Mouse (Mus musculus): ENCODE measurements at regions not wholly inside any gene's neighbourhood (a gene's known extent, or its start where the extent isn't known, plus 50 kb on each side); places are given as distances from the start of the nearest gene placed in this dataset.

- TF ChIP-seq CTCF (IDR thresholded peaks at IDR 0.05; ENCODE audit: control insufficient read depth, insufficient read depth, insufficient read length) = no peak
- TF ChIP-seq MAX (IDR thresholded peaks at IDR 0.05) = no peak
- TF ChIP-seq CEBPB (IDR thresholded peaks at IDR 0.05; ENCODE audit: low read depth) = no peak
These were observed 289.6 kb upstream of the Epha7 start for GRCm38 (mm10) chr4:28523343-28523742.

Measured in C2C12 (cell line).